Mouse (Mus musculus): ENCODE measurements around the gene Nfkbil1. TPM values are rescaled to one million over a fixed set of nuclear protein-coding genes. Genes with fewer than 3 reads are reported as not detected.

Gene Nfkbil1
- polyA plus RNA-seq, 1 experiment from 2014 or later: 5.4 TPM

DNA sequence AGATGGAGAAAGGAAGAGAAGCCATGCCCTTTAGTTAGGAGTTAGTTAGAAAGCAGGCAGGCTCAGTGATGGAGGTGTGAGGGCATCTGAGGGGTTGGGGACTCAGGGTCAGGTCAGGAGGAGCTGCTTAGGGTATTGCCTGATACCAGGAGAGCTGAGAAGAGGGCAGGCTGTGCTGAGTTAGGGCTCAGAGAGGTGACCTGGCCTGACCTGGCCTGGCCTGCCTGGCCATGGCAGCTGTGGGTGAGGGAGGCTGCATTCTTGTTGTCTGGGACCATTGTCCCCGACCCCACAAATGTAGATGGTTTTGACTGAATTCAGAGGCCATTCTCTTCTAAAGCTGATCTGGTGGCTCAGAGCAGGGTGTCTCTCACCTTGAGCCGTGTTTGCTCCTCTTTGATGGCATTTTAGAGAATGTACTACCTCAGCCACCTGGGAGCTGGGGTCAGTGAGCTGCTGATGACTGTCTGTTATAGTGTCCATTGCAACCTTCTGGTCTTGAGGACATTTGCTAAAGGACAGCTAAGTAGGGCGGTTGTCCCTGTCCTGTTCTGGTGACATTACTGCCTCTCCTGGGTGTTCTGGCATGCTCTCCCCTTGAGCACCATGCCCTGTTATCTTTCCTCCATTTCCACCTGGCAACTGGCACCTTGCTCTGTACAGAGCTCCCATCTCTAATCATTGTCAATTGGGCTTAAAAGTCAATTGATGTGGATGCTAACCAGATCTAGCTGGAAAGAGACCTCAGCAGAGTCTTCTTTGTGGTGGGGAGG is 14.9 kb upstream of the Nfkbil1 start:
- Histone ChIP-seq H3K9ac (ENCODE audit: low read depth, low read length) (no peak overlapping the region), H3K9me3 (ENCODE audit: control insufficient read depth, low read length) (no peaks in the 10 kb centered on the region), H3K27me3 (replicated peaks; ENCODE audit: control insufficient read depth, insufficient read depth, low read length) (no peaks in the 10 kb centered on the region), H3K4me3 (ENCODE audit: low read depth, low read length) (no peak overlapping the region), H3K27ac (ENCODE audit: low read depth, low read length) (no peak overlapping the region), H3K36me3 (ENCODE audit: control insufficient read depth, insufficient read depth, low read length) (peaks cover 78% of the 10 kb centered on the region), H3K4me1 (replicated peaks; ENCODE audit: control insufficient read depth, insufficient read depth, low read length) (peaks cover 1% of the 10 kb centered on the region; the same call in 1 of the 2 replicates), H3K4me2 (no peak overlapping the region)
- no peak for DNase-seq (ENCODE audit: low spot score)
- no peak for ATAC-seq (replicated peaks; ENCODE audit: low FRiP score)
- WGBS: 88% methylated on average over 3 of the region's 3 CpGs

DNA sequence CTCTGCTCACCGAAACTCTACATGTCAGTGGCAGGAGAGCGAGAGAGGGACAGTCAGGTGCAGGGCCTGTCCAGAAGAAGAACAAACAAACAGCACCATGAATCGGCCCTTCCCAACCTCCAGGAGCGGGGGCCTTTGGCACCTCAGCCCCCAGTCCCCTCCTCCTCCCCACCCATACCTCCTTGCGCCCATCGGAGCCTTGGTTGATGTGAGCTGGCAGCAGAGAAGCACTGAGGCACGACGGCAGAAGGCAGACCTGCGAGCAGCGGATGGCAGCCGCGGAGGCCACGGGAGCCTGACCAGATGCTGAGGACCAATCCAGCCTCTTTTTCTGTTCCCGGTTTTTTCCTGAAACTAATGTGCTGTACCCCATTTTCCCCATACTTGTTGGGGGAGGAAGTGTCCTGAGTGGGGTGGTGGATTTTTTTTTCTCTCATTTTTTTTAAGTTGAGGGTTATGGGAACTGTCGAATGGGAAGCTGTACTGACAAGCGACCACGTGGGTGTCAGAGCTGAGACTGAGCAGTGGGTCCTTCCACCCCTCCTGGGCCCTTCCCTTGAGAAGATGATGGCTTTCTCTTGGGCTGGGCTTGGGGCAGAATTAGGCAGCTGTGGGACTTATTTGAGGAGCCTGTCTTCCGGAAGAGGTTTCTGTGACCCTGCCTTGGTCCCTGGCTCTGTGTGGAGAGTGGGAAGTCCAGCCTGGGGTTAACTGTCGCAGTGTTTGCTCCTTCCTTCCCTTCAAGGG is 14.0 kb upstream of the Nfkbil1 start:
- H3K4me1 ChIP-seq (replicated peaks; ENCODE audit: control insufficient read depth, insufficient read depth, low read length): peaks cover 9% of the 10 kb centered on the region
- no peaks in the 10 kb centered on the region for H3K9me3 ChIP-seq (ENCODE audit: control insufficient read depth, low read length)
- H3K36me3 ChIP-seq (ENCODE audit: control insufficient read depth, insufficient read depth, low read length): peaks cover 85% of the 10 kb centered on the region
- ATAC-seq (replicated peaks; ENCODE audit: low FRiP score): no peak
- WGBS: 93% methylated on average over 19 of the region's 19 CpGs
- no peak overlapping the region for H3K9ac ChIP-seq (ENCODE audit: low read depth, low read length)
- H3K4me3 ChIP-seq (ENCODE audit: low read depth, low read length): no peak overlapping the region
- no peak for DNase-seq (ENCODE audit: low spot score)
- no peaks in the 10 kb centered on the region for H3K27me3 ChIP-seq (replicated peaks; ENCODE audit: control insufficient read depth, insufficient read depth, low read length)
- no peak overlapping the region for H3K27ac ChIP-seq (ENCODE audit: low read depth, low read length)
- no peak overlapping the region for H3K4me2 ChIP-seq

DNA sequence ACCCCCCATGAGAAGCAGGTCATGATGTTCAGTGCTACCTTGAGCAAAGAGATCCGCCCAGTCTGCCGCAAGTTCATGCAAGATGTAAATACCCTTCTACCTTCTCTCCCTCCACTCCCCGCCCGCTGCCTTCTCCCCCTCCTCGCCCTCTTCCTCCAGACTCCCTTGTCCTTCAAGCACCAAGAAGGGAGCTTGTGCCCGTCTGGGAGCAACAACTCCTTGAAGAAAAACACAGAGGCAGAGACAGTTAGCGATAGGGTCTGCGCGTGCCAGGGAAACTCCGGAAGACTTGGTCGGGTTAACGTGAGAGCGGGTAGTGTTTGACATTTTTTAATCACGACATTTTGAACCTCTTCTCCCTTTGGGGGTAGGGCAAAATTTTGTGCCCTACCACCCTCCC is 13.4 kb upstream of the Nfkbil1 start:
- no peaks in the 10 kb centered on the region for H3K27me3 ChIP-seq (replicated peaks; ENCODE audit: control insufficient read depth, insufficient read depth, low read length)
- H3K9ac ChIP-seq (ENCODE audit: low read depth, low read length): no peak overlapping the region
- H3K36me3 ChIP-seq (ENCODE audit: control insufficient read depth, insufficient read depth, low read length): peaks cover 92% of the 10 kb centered on the region
- no peak overlapping the region for H3K4me2 ChIP-seq
- ATAC-seq (replicated peaks; ENCODE audit: low FRiP score) (no peak), DNase-seq (ENCODE audit: low spot score) (no peak)
- H3K9me3 ChIP-seq (ENCODE audit: control insufficient read depth, low read length): no peaks in the 10 kb centered on the region
- H3K27ac ChIP-seq (ENCODE audit: low read depth, low read length): no peak overlapping the region
- peaks cover 15% of the 10 kb centered on the region for H3K4me1 ChIP-seq (replicated peaks; ENCODE audit: control insufficient read depth, insufficient read depth, low read length)
- no peak overlapping the region for H3K4me3 ChIP-seq (ENCODE audit: low read depth, low read length)
- WGBS: 91% methylated on average over 14 of the region's 14 CpGs

DNA sequence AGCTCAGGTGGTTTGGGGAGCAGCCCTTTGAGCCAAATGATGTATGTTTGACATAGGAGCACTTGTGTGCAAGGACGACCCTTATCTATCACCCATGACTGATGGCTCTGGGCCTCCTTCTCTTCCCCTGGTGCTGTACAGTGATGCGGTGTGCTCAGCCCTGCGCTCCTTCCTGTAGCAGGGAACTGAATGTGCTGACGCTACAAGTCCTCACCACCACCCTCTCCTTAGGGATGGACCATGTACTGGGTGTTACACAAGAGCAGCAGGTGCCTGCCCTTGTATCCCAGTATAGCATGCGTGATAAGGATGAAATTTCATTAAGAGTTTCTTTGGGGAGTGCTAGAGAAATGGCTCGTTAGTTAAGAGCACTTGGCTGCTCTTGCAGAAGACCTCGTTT is 11.6 kb upstream of the Nfkbil1 start:
- no peak for ATAC-seq (replicated peaks; ENCODE audit: low FRiP score)
- no peak overlapping the region for H3K4me2 ChIP-seq
- H3K4me3 ChIP-seq (ENCODE audit: low read depth, low read length): no peak overlapping the region
- H3K9ac ChIP-seq (ENCODE audit: low read depth, low read length): no peak overlapping the region
- H3K36me3 ChIP-seq (ENCODE audit: control insufficient read depth, insufficient read depth, low read length): peaks cover 80% of the 10 kb centered on the region
- DNase-seq (ENCODE audit: low spot score): no peak
- H3K27ac ChIP-seq (ENCODE audit: low read depth, low read length): no peak overlapping the region
- no peaks in the 10 kb centered on the region for H3K9me3 ChIP-seq (ENCODE audit: control insufficient read depth, low read length)
- WGBS: 81% methylated on average over 7 of the region's 7 CpGs
- H3K4me1 ChIP-seq (replicated peaks; ENCODE audit: control insufficient read depth, insufficient read depth, low read length): peaks cover 23% of the 10 kb centered on the region
- no peaks in the 10 kb centered on the region for H3K27me3 ChIP-seq (replicated peaks; ENCODE audit: control insufficient read depth, insufficient read depth, low read length)

DNA sequence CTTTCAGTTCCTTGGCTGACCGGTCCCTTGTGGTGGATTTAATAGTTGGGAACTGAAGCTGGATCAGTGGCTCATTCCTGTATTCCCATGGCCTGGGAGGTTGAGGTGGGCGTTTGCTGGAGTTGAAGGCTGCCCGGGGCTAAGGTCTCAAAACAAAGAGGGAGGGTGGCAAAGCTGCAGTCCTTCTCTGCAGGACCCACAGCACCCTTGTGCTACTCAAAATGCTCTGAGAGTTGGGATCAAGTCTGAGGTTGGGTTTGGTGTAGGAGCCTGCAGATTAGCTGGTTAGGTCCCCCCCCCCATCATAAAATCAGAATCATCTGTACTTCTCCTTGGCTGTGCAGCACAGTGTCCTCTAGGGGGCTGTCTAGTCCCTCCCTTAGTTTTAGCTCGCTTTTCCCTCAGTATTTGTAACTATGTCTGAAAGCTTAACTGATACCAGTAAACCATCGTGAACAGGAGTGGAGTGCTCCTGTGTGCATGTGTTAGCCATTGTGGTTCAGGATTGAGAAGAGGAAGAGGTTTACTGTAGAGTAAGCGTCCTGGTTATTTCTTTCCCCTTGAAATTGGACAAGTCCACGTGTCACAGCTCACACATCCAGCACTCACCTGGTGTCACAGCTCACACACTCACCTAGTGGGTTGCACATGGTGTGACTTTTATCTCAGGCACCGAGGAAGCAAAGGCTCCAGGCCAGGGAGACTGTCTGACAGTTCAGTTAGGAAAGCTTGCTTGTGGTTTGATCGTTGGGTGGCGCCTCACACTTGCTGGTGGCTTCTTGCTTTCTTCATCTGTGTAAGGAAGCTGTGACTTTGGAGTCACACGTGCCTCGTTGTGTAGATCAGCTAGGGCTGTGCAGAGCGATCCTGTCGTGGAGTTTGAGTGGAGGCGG is 10.4 kb upstream of the Nfkbil1 start:
- H3K27ac ChIP-seq (ENCODE audit: low read depth, low read length): no peak overlapping the region
- H3K9ac ChIP-seq (ENCODE audit: low read depth, low read length): no peak overlapping the region
- peak overlapping the region; percentile 13; the same call in 1 of the 2 replicates for H3K4me3 ChIP-seq (ENCODE audit: low read depth, low read length)
- no peaks in the 10 kb centered on the region for H3K9me3 ChIP-seq (ENCODE audit: control insufficient read depth, low read length)
- H3K27me3 ChIP-seq (replicated peaks; ENCODE audit: control insufficient read depth, insufficient read depth, low read length): no peaks in the 10 kb centered on the region
- peaks cover 23% of the 10 kb centered on the region for H3K4me1 ChIP-seq (replicated peaks; ENCODE audit: control insufficient read depth, insufficient read depth, low read length)
- 82% methylated on average over 15 of the region's 15 CpGs for WGBS
- H3K36me3 ChIP-seq (ENCODE audit: control insufficient read depth, insufficient read depth, low read length): peaks cover 70% of the 10 kb centered on the region
- DNase-seq (ENCODE audit: low spot score) (no peak), ATAC-seq (replicated peaks; ENCODE audit: low FRiP score) (no peak)
- no peak overlapping the region for H3K4me2 ChIP-seq

DNA sequence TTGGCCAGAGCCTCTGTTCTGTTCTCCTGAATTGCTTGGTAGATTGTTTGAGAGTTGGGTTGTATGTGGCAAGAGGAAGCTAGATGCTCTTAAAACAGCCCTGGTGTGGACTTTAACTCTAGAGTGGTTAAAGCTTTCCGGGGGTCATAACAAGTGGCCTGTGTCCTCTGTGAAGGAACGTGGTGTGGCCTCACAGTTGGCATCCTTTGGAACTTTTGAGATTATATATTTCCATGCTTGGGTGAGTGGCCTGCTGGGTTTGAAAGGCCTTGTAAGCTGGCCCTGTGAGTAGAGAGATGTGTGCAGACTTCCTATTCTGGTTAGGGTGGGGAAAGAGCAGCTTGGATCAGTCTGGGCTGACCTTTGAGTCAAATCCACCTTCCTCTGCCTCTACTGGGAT is 9.4 kb upstream of the Nfkbil1 start:
- Histone ChIP-seq H3K9me3 (ENCODE audit: control insufficient read depth, low read length) (no peaks in the 10 kb centered on the region), H3K4me3 (ENCODE audit: low read depth, low read length) (peak overlapping the region; percentile 94; the same call in 1 of the 2 replicates), H3K9ac (ENCODE audit: low read depth, low read length) (peak overlapping the region; percentile 99), H3K27me3 (replicated peaks; ENCODE audit: control insufficient read depth, insufficient read depth, low read length) (no peaks in the 10 kb centered on the region), H3K27ac (ENCODE audit: low read depth, low read length) (no peak overlapping the region), H3K4me2 (peak overlapping the region; percentile 83), H3K4me1 (replicated peaks; ENCODE audit: control insufficient read depth, insufficient read depth, low read length) (peaks cover 29% of the 10 kb centered on the region), H3K36me3 (ENCODE audit: control insufficient read depth, insufficient read depth, low read length) (peaks cover 61% of the 10 kb centered on the region)
- no peak for DNase-seq (ENCODE audit: low spot score)
- 89% methylated on average over 2 of the region's 2 CpGs for WGBS
- no peak for ATAC-seq (replicated peaks; ENCODE audit: low FRiP score)

DNA sequence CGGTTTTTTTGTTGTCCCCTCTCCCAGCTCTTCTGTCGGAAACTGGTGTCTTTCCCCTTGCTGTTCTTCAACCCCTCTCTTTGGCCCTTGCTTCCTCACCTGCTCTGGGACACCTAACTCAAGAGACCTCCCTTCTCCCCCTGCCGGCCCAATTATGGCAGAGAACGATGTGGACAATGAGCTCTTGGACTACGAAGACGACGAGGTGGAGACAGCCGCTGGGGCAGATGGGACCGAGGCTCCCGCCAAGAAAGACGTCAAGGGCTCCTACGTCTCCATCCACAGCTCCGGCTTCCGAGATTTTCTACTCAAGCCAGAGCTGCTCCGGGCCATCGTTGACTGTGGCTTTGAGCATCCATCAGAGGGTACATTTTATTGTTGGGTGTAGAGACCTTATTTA is 7.5 kb upstream of the Nfkbil1 start:
- no peak for DNase-seq (ENCODE audit: low spot score)
- Histone ChIP-seq H3K4me1 (replicated peaks; ENCODE audit: control insufficient read depth, insufficient read depth, low read length) (peaks cover 29% of the 10 kb centered on the region), H3K9me3 (ENCODE audit: control insufficient read depth, low read length) (no peaks in the 10 kb centered on the region), H3K9ac (ENCODE audit: low read depth, low read length) (peak overlapping the region; percentile 99), H3K27me3 (replicated peaks; ENCODE audit: control insufficient read depth, insufficient read depth, low read length) (no peaks in the 10 kb centered on the region), H3K4me3 (ENCODE audit: low read depth, low read length) (peak overlapping the region; percentile 94), H3K4me2 (peak overlapping the region; percentile 83), H3K36me3 (ENCODE audit: control insufficient read depth, insufficient read depth, low read length) (peaks cover 43% of the 10 kb centered on the region), H3K27ac (ENCODE audit: low read depth, low read length) (peak overlapping the region; percentile 98)
- ATAC-seq (replicated peaks; ENCODE audit: low FRiP score): no peak
- WGBS: 15% methylated on average over 16 of the region's 16 CpGs

All from liver, embryonic 11.5 days (tissue).